Mouse (Mus musculus) MEL (cell line): ENCODE results near the gene Cdc14b. TPM values are rescaled to one million over a fixed set of nuclear protein-coding genes. Genes with fewer than 3 reads are reported as not detected.
A peak's percentile ranks its signal among the peaks of the same experiment; 100 is the strongest.

Source experiments
- DNase-seq: peaks from one replicate; pipeline ENCODE4 v3.0.0; 2011; ENCODE audit warnings: low read depth, low spot score
- H3K27ac ChIP-seq: 2 replicates; pipeline ENCODE4 v1.5.1; 2012; ENCODE audit warnings: low read depth, mild to moderate bottlenecking, control low read depth, low read length, moderate library complexity; ENCODE audit not compliant: control insufficient read depth
- H3K27me3 ChIP-seq, 2 experiments: fragments of 150-350 bp in 1 of 2; sonication (generic) in 1 of 2; 2 replicates each; pipeline ENCODE4 v1.6.1; 2012; ENCODE audit warnings: low read length in 2 of 2, mild to moderate bottlenecking in 2 of 2, improper control_type of control experiment in 1 of 2, moderate library complexity in 1 of 2; ENCODE audit not compliant: insufficient read depth in 2 of 2, control insufficient read depth in 1 of 2
- H3K36me3 ChIP-seq, 2 experiments: 2 replicates each; pipeline ENCODE4 v1.6.1; 2012 to 2014; ENCODE audit warnings: low read length in 2 of 2, improper control_type of control experiment in 1 of 2, inconsistent platforms in 1 of 2, mild to moderate bottlenecking in 1 of 2; ENCODE audit not compliant: insufficient read depth in 2 of 2, control insufficient read depth in 1 of 2
- H3K4me1 ChIP-seq, 2 experiments: fragments of 150-350 bp in 1 of 2; sonication (generic) in 1 of 2; 2 replicates each; pipeline ENCODE4 v1.6.1; 2012; ENCODE audit warnings: low read length in 2 of 2, improper control_type of control experiment in 1 of 2, mild to moderate bottlenecking in 1 of 2; ENCODE audit not compliant: insufficient read depth in 2 of 2, control insufficient read depth in 1 of 2
- H3K4me3 ChIP-seq, 2 experiments: fragments of 150-350 bp in 1 of 2; sonication (generic) in 1 of 2; 2 replicates each; pipeline ENCODE4 v1.5.1; 2012; ENCODE audit warnings: low read depth in 2 of 2, low read length in 2 of 2, mild to moderate bottlenecking in 2 of 2, moderate library complexity in 2 of 2, control low read depth in 1 of 2, improper control_type of control experiment in 1 of 2; ENCODE audit not compliant: control insufficient read depth in 1 of 2, insufficient read depth in 1 of 2
- H3K79me2 ChIP-seq: 2 replicates; pipeline ENCODE4 v1.6.1; 2012; ENCODE audit warnings: mild to moderate bottlenecking, low read length, moderate library complexity; ENCODE audit not compliant: control insufficient read depth, poor library complexity, insufficient read depth
- H3K9ac ChIP-seq: 2 replicates; pipeline ENCODE4 v1.6.1; 2012; ENCODE audit warnings: low read depth, mild to moderate bottlenecking, control low read depth, low read length, moderate library complexity; ENCODE audit not compliant: control insufficient read depth, poor library complexity, severe bottlenecking
- H3K9me3 ChIP-seq: fragments of 150-350 bp; sonication (generic); replicated peaks from 2 replicates; pipeline ENCODE4 v1.6.1; 2012; ENCODE audit warnings: mild to moderate bottlenecking, low read length, improper control_type of control experiment, moderate library complexity; ENCODE audit not compliant: insufficient read depth
- BHLHE40 ChIP-seq: IDR thresholded peaks from 2 replicates; pipeline ENCODE4 v1.6.1; 2012; ENCODE audit warnings: low read depth, mild to moderate bottlenecking, inconsistent platforms, low read length, improper control_type of control experiment, borderline replicate concordance
- CTCF ChIP-seq, 3 experiments: IDR thresholded peaks in 2 of 3; conservative IDR thresholded peaks in 1 of 3; 2 replicates each; pipeline ENCODE4 v1.5.1; 2011 to 2012; ENCODE audit warnings: low read length in 3 of 3, low read depth in 2 of 3, mild to moderate bottlenecking in 2 of 3, improper control_type of control experiment in 1 of 3, inconsistent platforms in 1 of 3, mixed read lengths in 1 of 3, moderate library complexity in 1 of 3; ENCODE audit not compliant: control insufficient read depth in 1 of 3, insufficient read depth in 1 of 3, poor library complexity in 1 of 3, severe bottlenecking in 1 of 3
- ELF1 ChIP-seq: IDR thresholded peaks from 2 replicates; pipeline ENCODE4 v1.6.1; 2014; ENCODE audit warnings: low read depth, mild to moderate bottlenecking, inconsistent platforms, low read length, improper control_type of control experiment, moderate library complexity
- KAT2A ChIP-seq: conservative IDR thresholded peaks from 2 replicates; pipeline ENCODE4 v1.6.1; 2012; ENCODE audit warnings: low read depth, low read length, improper control_type of control experiment, inconsistent platforms
- MAFK ChIP-seq: IDR thresholded peaks from 2 replicates; pipeline ENCODE4 v1.6.1; 2011; ENCODE audit warnings: low read depth, mild to moderate bottlenecking, low read length, improper control_type of control experiment, borderline replicate concordance
- MXI1 ChIP-seq: IDR thresholded peaks from 2 replicates; pipeline ENCODE4 v1.6.1; 2011; ENCODE audit warnings: mild to moderate bottlenecking, low read depth, low read length, improper control_type of control experiment
- MYC ChIP-seq: IDR thresholded peaks from 2 replicates; pipeline ENCODE4 v1.6.1; 2011; ENCODE audit warnings: low read depth, mild to moderate bottlenecking, low read length, improper control_type of control experiment, moderate library complexity
- POLR2A ChIP-seq, 2 experiments: IDR thresholded peaks; 2 replicates each; pipeline ENCODE4 v1.6.1; 2011 to 2012; ENCODE audit warnings: low read length in 2 of 2, mild to moderate bottlenecking in 2 of 2, control low read depth in 1 of 2, improper control_type of control experiment in 1 of 2, low read depth in 1 of 2, moderate library complexity in 1 of 2; ENCODE audit not compliant: control insufficient read depth in 1 of 2, insufficient read depth in 1 of 2, poor library complexity in 1 of 2
- POLR2AphosphoS2 ChIP-seq: IDR thresholded peaks from 2 replicates; pipeline ENCODE4 v1.6.1; 2011; ENCODE audit warnings: low read length, improper control_type of control experiment
- POLR2AphosphoS5 ChIP-seq: IDR thresholded peaks from 2 replicates; pipeline ENCODE4 v1.6.1; 2012; ENCODE audit warnings: low read depth, borderline replicate concordance, mild to moderate bottlenecking, inconsistent platforms, low read length, moderate library complexity, mixed read lengths
- RAD21 ChIP-seq: IDR thresholded peaks from 2 replicates; pipeline ENCODE4 v1.6.1; 2011; ENCODE audit warnings: mild to moderate bottlenecking, low read depth, low read length, improper control_type of control experiment
- RCOR1 ChIP-seq: IDR thresholded peaks from 2 replicates; pipeline ENCODE4 v1.6.1; 2012; ENCODE audit warnings: low read depth, mild to moderate bottlenecking, inconsistent platforms, low read length, improper control_type of control experiment
- SIN3A ChIP-seq: IDR thresholded peaks from 2 replicates; pipeline ENCODE4 v1.6.1; 2012; ENCODE audit warnings: low read length, improper control_type of control experiment, inconsistent platforms
- SMC3 ChIP-seq: IDR thresholded peaks from 2 replicates; pipeline ENCODE4 v1.6.1; 2011; ENCODE audit warnings: low read depth, low read length, improper control_type of control experiment
- TCF12 ChIP-seq: IDR thresholded peaks from 2 replicates; pipeline ENCODE4 v1.6.1; 2014; ENCODE audit warnings: low read depth, mild to moderate bottlenecking, inconsistent platforms, low read length, improper control_type of control experiment, moderate library complexity
- ZC3H11A ChIP-seq: IDR thresholded peaks from 2 replicates; pipeline ENCODE4 v1.6.1; 2012; ENCODE audit warnings: low read depth, mild to moderate bottlenecking, inconsistent platforms, low read length, improper control_type of control experiment
- polyA plus RNA-seq, 2 experiments: library from polyadenylated mRNA; stranded (reverse) in 1 of 2; unstranded in 1 of 2; fragments of >175 nt in 1 of 2; fragments of >200 nt in 1 of 2; gene quantifications; 2 replicates each; pipeline versions ENCODE4 v1.2.1 to v1.2.4; 2012; ENCODE audit warnings: low replicate concordance in 2 of 2, low read depth in 1 of 2; ENCODE audit not compliant: insufficient read length in 2 of 2, insufficient read depth in 1 of 2, missing spikeins in 1 of 2
- total RNA-seq: library from RNA; depleted of rRNA; stranded (reverse); fragments of 300-350 nt; gene quantifications from 2 replicates; pipeline ENCODE4 v1.2.3, GENCODE M21; 2012

The Cdc14b gene
- total and polyA plus RNA-seq, 3 experiments = 18.7 to 28.3 TPM; not detected in 1

- H3K9ac ChIP-seq = no peak overlapping the region
- H3K9me3 ChIP-seq = no peaks in the 10 kb centered on the region
- no peaks in the 10 kb centered on the region for H3K79me2 ChIP-seq
- no peak overlapping the region for H3K27ac ChIP-seq
- no peaks in the 10 kb centered on the region for H3K27me3 ChIP-seq
- H3K36me3 ChIP-seq = no peaks in the 10 kb centered on the region
- no peak overlapping the region for H3K4me3 ChIP-seq
- no peak for DNase-seq
- H3K4me1 ChIP-seq = no peaks in the 10 kb centered on the region; a peak in 1 of 4 replicates
- TF ChIP-seq ELF1 (no peak), BHLHE40 (no peak), MAFK (no peak), POLR2AphosphoS2 (no peak), POLR2AphosphoS5 (no peak)
- TF ChIP-seq, all 39 proteins: peak for 0
Observed at GRCm38 (mm10) chr13:64318355-64318754, 43.3 kb upstream of the Cdc14b start.

- Histone ChIP-seq H3K27ac (no peak overlapping the region), H3K9ac (no peak overlapping the region), H3K4me3 (peak overlapping the region in 1 of 2 experiments; percentile 14; a peak in 1 of 4 replicates), H3K9me3 (no peaks in the 10 kb centered on the region), H3K4me1 (peaks cover 0 to 3% of the 10 kb centered on the region in 2 experiments; a peak in 1 of 4 replicates), H3K79me2 (no peaks in the 10 kb centered on the region; the same call in 1 of the 2 replicates), H3K36me3 (0 out of 4 replicates have a peak, but pooled peaks cover 0 to 2% of the 10 kb centered on the region in 2 experiments), H3K27me3 (no peaks in the 10 kb centered on the region)
- DNase-seq = peak; percentile 83
- TF ChIP-seq TCF12 (no peak), RCOR1 (0 out of 2 replicates have a peak, but pooled peaks have one; percentile 15), RAD21 (peak; percentile 95), KAT2A (no peak), MXI1 (peak; percentile 57; the same call in 1 of the 2 replicates), BHLHE40 (no peak), SMC3 (peak; percentile 91), MYC (peak; percentile 51; the same call in 1 of the 2 replicates), CTCF (IDR thresholded peaks at IDR 0.05 in 2 of 3, conservative IDR thresholded peaks at IDR 0.05 in 1 of 3; ENCODE audit: control insufficient read depth in 1 of 3, insufficient read depth in 1 of 3, low read depth in 2 of 3, low read length in 3 of 3, poor library complexity in 1 of 3, severe bottlenecking in 1 of 3) (peak; percentile 14 to 87 (median 58); a peak in 4 of 6 replicates), ZC3H11A (peak; percentile 95), POLR2A (IDR thresholded peaks at IDR 0.05; ENCODE audit: control insufficient read depth in 1 of 2, insufficient read depth in 1 of 2, low read depth in 1 of 2, low read length in 2 of 2, poor library complexity in 1 of 2) (no peak), SIN3A (peak; percentile 15; the same call in 1 of the 2 replicates)
Observed at GRCm38 (mm10) chr13:64315483-64316050, 40.5 kb upstream of the Cdc14b start.
